Mouse (Mus musculus) thymus, adult 2 months (tissue): Measurements from ENCODE around the gene Ddx27.

Experiments used
- CTCF ChIP-seq: fragments of 200-500 bp; IDR thresholded peaks from 2 replicates; pipeline ENCODE4 v1.5.1; 2012; ENCODE audit warnings: mild to moderate bottlenecking, control low read depth, low read length, moderate library complexity, borderline replicate concordance; ENCODE audit not compliant: control insufficient read depth, poor library complexity, insufficient read depth; ENCODE audit errors: extremely low read depth
- POLR2A ChIP-seq: fragments of 200-500 bp; IDR thresholded peaks from 2 replicates; pipeline ENCODE4 v1.6.1; 2012; ENCODE audit warnings: mild to moderate bottlenecking, low read length, control low read depth, moderate library complexity; ENCODE audit not compliant: control insufficient read depth, poor library complexity, insufficient read depth; ENCODE audit errors: extremely low read depth

- no peak for TF ChIP-seq CTCF
- TF ChIP-seq POLR2A: peak; percentile 99
Observed at GRCm38 (mm10) chr2:167062965-167063880, 48.2 kb downstream of the Ddx27 start, which contains the start of gene Znfx1.
